Mouse (Mus musculus): ENCODE data around the gene Slc38a8. TPM values are rescaled to one million over a fixed set of nuclear protein-coding genes. Genes with fewer than 3 reads are reported as not detected.

Gene Slc38a8
- total and polyA plus RNA-seq, 3 experiments: not detected

- TF ChIP-seq POLR2AphosphoS5 (IDR thresholded peaks at IDR 0.05; ENCODE audit: borderline replicate concordance, low read depth, low read length): no peak
- TF ChIP-seq TBP (IDR thresholded peaks at IDR 0.05; ENCODE audit: low read depth, low read length): no peak
- no peak overlapping the region for H3K4me3 ChIP-seq (ENCODE audit: control insufficient read depth in 1 of 2, insufficient read depth in 1 of 2, low read depth in 2 of 2, low read length in 2 of 2)
- H3K4me1 ChIP-seq (ENCODE audit: control insufficient read depth in 1 of 2, insufficient read depth in 2 of 2, low read length in 2 of 2): peaks cover 0 to 8% of the 10 kb centered on the region in 2 experiments; a peak in 2 of 4 replicates
- no peak overlapping the region for H3K27ac ChIP-seq (ENCODE audit: control insufficient read depth, low read depth, low read length)
- no peaks in the 10 kb centered on the region for H3K27me3 ChIP-seq (ENCODE audit: control insufficient read depth in 1 of 2, insufficient read depth in 2 of 2, low read length in 2 of 2)
- H3K9ac ChIP-seq (ENCODE audit: control insufficient read depth, low read depth, low read length, poor library complexity, severe bottlenecking): no peak overlapping the region
- no peaks in the 10 kb centered on the region for H3K9me3 ChIP-seq (replicated peaks; ENCODE audit: insufficient read depth, low read length)
- peaks cover 0 to 2% of the 10 kb centered on the region in 2 experiments; a peak in 2 of 4 replicates for H3K36me3 ChIP-seq (ENCODE audit: control insufficient read depth in 1 of 2, insufficient read depth in 2 of 2, low read length in 2 of 2)
- H3K79me2 ChIP-seq (ENCODE audit: control insufficient read depth, insufficient read depth, low read length, poor library complexity): no peaks in the 10 kb centered on the region
- DNase-seq (ENCODE audit: low read depth, low spot score): no peak
These were observed 66.9 kb downstream of the Slc38a8 start for GRCm38 (mm10) chr8:119434569-119434968.

- H3K79me2 ChIP-seq (ENCODE audit: control insufficient read depth, insufficient read depth, low read length, poor library complexity): no peaks in the 10 kb centered on the region
- no peak within 1 kb of the TSS for H3K27ac ChIP-seq (ENCODE audit: control insufficient read depth, low read depth, low read length)
- peaks cover 0 to 8% of the 10 kb centered on the region in 2 experiments; a peak in 2 of 4 replicates for H3K4me1 ChIP-seq (ENCODE audit: control insufficient read depth in 1 of 2, insufficient read depth in 2 of 2, low read length in 2 of 2)
- TF ChIP-seq CHD1 (IDR thresholded peaks at IDR 0.05; ENCODE audit: low read depth, low read length): no peak
- no peak for TF ChIP-seq MYB (IDR thresholded peaks at IDR 0.05; ENCODE audit: low read depth, low read length)
- TF ChIP-seq USF2 (IDR thresholded peaks at IDR 0.05; ENCODE audit: borderline replicate concordance in 1 of 2, insufficient read depth in 1 of 2, low read depth in 1 of 2, low read length in 2 of 2): no peak
- TF ChIP-seq HCFC1 (IDR thresholded peaks at IDR 0.05; ENCODE audit: low read depth, low read length): no peak
- TF ChIP-seq CTCF (IDR thresholded peaks at IDR 0.05 in 2 of 3, conservative IDR thresholded peaks at IDR 0.05 in 1 of 3; ENCODE audit: control insufficient read depth in 1 of 3, insufficient read depth in 1 of 3, low read depth in 2 of 3, low read length in 3 of 3, poor library complexity in 1 of 3, severe bottlenecking in 1 of 3): no peak
- TF ChIP-seq MYC (IDR thresholded peaks at IDR 0.05; ENCODE audit: low read depth, low read length): no peak
- no peak for TF ChIP-seq ELF1 (IDR thresholded peaks at IDR 0.05; ENCODE audit: low read depth, low read length)
- TF ChIP-seq EP300 (IDR thresholded peaks at IDR 0.05; ENCODE audit: low read depth in 1 of 2, low read length in 2 of 2): no peak
- no peak for TF ChIP-seq POLR2AphosphoS2 (IDR thresholded peaks at IDR 0.05; ENCODE audit: low read length)
- TF ChIP-seq RAD21 (IDR thresholded peaks at IDR 0.05; ENCODE audit: low read depth, low read length): no peak
- H3K36me3 ChIP-seq (ENCODE audit: control insufficient read depth in 1 of 2, insufficient read depth in 2 of 2, low read length in 2 of 2): peaks cover 0 to 2% of the 10 kb centered on the region in 2 experiments; a peak in 2 of 4 replicates
- no peak for DNase-seq (ENCODE audit: low read depth, low spot score)
- no peak within 1 kb of the TSS for H3K4me3 ChIP-seq (ENCODE audit: control insufficient read depth in 1 of 2, insufficient read depth in 1 of 2, low read depth in 2 of 2, low read length in 2 of 2)
- H3K9ac ChIP-seq (ENCODE audit: control insufficient read depth, low read depth, low read length, poor library complexity, severe bottlenecking): no peak within 1 kb of the TSS
- H3K9me3 ChIP-seq (replicated peaks; ENCODE audit: insufficient read depth, low read length): no peaks in the 10 kb centered on the region
- no peaks in the 10 kb centered on the region for H3K27me3 ChIP-seq (ENCODE audit: control insufficient read depth in 1 of 2, insufficient read depth in 2 of 2, low read length in 2 of 2)
These were observed 67.8 kb downstream of the Slc38a8 start, which contains the start of gene Osgin1 for GRCm38 (mm10) chr8:119433582-119434174. Gene Osgin1, plus strand, starts transcription at chr8:119434124.

- Histone ChIP-seq H3K79me2 (ENCODE audit: control insufficient read depth, insufficient read depth, low read length, poor library complexity) (no peaks in the 10 kb centered on the region), H3K27ac (ENCODE audit: control insufficient read depth, low read depth, low read length) (no peak overlapping the region), H3K27me3 (ENCODE audit: control insufficient read depth in 1 of 2, insufficient read depth in 2 of 2, low read length in 2 of 2) (no peaks in the 10 kb centered on the region), H3K4me3 (ENCODE audit: control insufficient read depth in 1 of 2, insufficient read depth in 1 of 2, low read depth in 2 of 2, low read length in 2 of 2) (no peak overlapping the region), H3K9ac (ENCODE audit: control insufficient read depth, low read depth, low read length, poor library complexity, severe bottlenecking) (no peak overlapping the region), H3K4me1 (ENCODE audit: control insufficient read depth in 1 of 2, insufficient read depth in 2 of 2, low read length in 2 of 2) (peaks cover 0 to 8% of the 10 kb centered on the region in 2 experiments; a peak in 2 of 4 replicates), H3K9me3 (replicated peaks; ENCODE audit: insufficient read depth, low read length) (no peaks in the 10 kb centered on the region), H3K36me3 (ENCODE audit: control insufficient read depth in 1 of 2, insufficient read depth in 2 of 2, low read length in 2 of 2) (peaks cover 0 to 2% of the 10 kb centered on the region in 2 experiments; a peak in 2 of 4 replicates)
- TF ChIP-seq TCF12 (IDR thresholded peaks at IDR 0.05; ENCODE audit: low read depth, low read length): no peak
- TF ChIP-seq JUND (IDR thresholded peaks at IDR 0.05; ENCODE audit: low read depth, low read length): no peak
- no peak for TF ChIP-seq E2F4 (IDR thresholded peaks at IDR 0.05; ENCODE audit: borderline replicate concordance, low read depth, low read length)
- no peak for TF ChIP-seq HCFC1 (IDR thresholded peaks at IDR 0.05; ENCODE audit: low read depth, low read length)
- DNase-seq (ENCODE audit: low read depth, low spot score): no peak
These were observed 69.1 kb downstream of the Slc38a8 start for GRCm38 (mm10) chr8:119432372-119432771.
